Mouse (Mus musculus) neural tube, embryonic 12.5 days (tissue): Measurements from ENCODE around the gene Acsl3. TPM values are rescaled to one million over a fixed set of nuclear protein-coding genes. Genes with fewer than 3 reads are reported as not detected.

Experiments
- ATAC-seq: fragments of 200-750 bp; cut with Nextera tagmentation; 2 replicates; pipeline ENCODE4 v1.8.0; 2017; ENCODE audit warnings: low read depth, mild to moderate bottlenecking, moderate TSS enrichment, moderate library complexity; ENCODE audit not compliant: low FRiP score
- H3K27ac ChIP-seq: fragments of 300-500 bp; sonication (generic); 2 replicates; pipeline ENCODE4 v1.5.1; 2016
- H3K27me3 ChIP-seq: fragments of 300-500 bp; sonication (generic); replicated peaks from 2 replicates; pipeline ENCODE4 v1.6.1; 2016; ENCODE audit warnings: mild to moderate bottlenecking
- H3K36me3 ChIP-seq: fragments of 300-500 bp; sonication (generic); 2 replicates; pipeline ENCODE4 v1.6.1; 2016; ENCODE audit warnings: mild to moderate bottlenecking
- H3K4me1 ChIP-seq: fragments of 300-500 bp; sonication (generic); 2 replicates; pipeline ENCODE4 v1.6.1; 2016
- H3K4me2 ChIP-seq: fragments of 300-500 bp; sonication (generic); replicated peaks from 2 replicates; pipeline ENCODE4 v1.6.1; 2016; ENCODE audit warnings: mild to moderate bottlenecking
- H3K4me3 ChIP-seq: fragments of 300-500 bp; sonication (generic); 2 replicates; pipeline ENCODE4 v1.5.1; 2016
- H3K9ac ChIP-seq: fragments of 300-500 bp; sonication (generic); 2 replicates; pipeline ENCODE4 v1.6.1; 2016; ENCODE audit warnings: mild to moderate bottlenecking
- H3K9me3 ChIP-seq: fragments of 300-500 bp; sonication (generic); 2 replicates; pipeline ENCODE4 v1.6.1; 2016; ENCODE audit warnings: mild to moderate bottlenecking
- WGBS: fragments of 180-500 bp; shearing (Covaris S2); methylation state at CpG from one replicate; pipeline ENCODE4 v1.1.7; 2016; 5-methylcytosine and 5-hydroxymethylcytosine counted together
- polyA plus RNA-seq: library from polyadenylated mRNA; unstranded; fragments of >200 nt; fragmentation: Nextera tagmentation; extraction: Ambion mirVana; gene quantifications from 2 replicates; pipeline ENCODE4 v1.2.1, GENCODE M21; 2016

Acsl3 gene
- 74.3 and 82.2 TPM in 2 replicates for polyA plus RNA-seq

DNA sequence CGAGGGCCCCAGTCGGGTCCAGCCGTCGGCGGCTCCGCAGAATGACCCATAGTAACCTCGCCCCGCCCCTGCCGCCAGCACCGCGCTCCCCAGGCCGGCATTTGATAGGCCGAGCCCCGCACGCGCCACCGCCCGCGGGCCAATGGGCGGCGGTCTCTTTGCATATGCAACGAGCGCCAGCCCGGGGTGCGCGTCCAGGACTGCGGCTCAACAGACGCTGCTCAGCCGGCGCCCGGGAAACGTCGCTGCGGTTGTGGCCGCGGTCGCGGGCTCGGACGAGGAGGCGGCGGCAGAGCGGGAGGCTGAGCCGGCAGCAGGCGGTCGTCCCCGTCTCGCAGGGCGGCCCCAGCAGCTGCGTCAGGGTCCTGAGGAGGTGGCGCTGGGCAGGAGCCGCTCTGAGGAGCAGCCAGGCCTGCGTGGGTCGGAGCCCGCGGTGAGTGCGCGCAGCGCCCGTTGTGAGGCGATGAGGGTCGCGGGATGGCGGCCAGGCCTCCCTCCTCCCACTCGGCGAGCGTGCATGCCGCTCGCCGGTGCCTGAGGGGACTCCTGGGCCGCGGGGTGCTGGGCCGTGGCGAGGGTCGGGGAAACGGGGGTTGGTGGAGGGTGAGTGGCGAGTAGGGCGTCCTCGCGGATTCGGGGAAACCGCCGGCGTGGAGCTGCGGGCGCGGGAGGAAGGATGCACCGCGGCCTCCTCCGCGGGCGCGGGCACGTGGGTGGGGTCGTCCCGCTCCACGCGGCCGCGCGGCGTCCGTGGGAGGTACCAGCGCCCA, at the start of gene Acsl3, which contains the start of gene Utp14b:
TSS of gene Acsl3 (plus strand) at position 155 of the 770 bp plus-strand sequence.
TSS of gene Utp14b (plus strand) at position 368 of the 770 bp plus-strand sequence.
- Histone ChIP-seq H3K27ac (peak within 1 kb of the TSS; percentile 96), H3K4me1 (peaks cover 28% of the 10 kb centered on the region), H3K27me3 (no peaks in the 10 kb centered on the region), H3K36me3 (no peaks in the 10 kb centered on the region), H3K9ac (peak within 1 kb of the TSS; percentile 96), H3K4me3 (peak within 1 kb of the TSS; percentile 97), H3K4me2 (peak within 1 kb of the TSS; percentile 79), H3K9me3 (no peaks in the 10 kb centered on the region)
- under 1% methylated on average over 100 of the region's 104 CpGs for WGBS
- peak; percentile 100 for ATAC-seq

GRCm38 (mm10) chr1:78609134-78609907, 48.3 kb upstream of the Acsl3 start:
- H3K27me3 ChIP-seq, result no peaks in the 10 kb centered on the region
- H3K4me3 ChIP-seq, result no peak overlapping the region
- no peak for ATAC-seq
- no peak overlapping the region for H3K27ac ChIP-seq
- no peaks in the 10 kb centered on the region for H3K36me3 ChIP-seq
- no peaks in the 10 kb centered on the region for H3K4me1 ChIP-seq
- H3K4me2 ChIP-seq, result no peak overlapping the region
- WGBS, result 43% methylated on average over 12 of the region's 12 CpGs
- H3K9me3 ChIP-seq, result no peaks in the 10 kb centered on the region
- no peak overlapping the region for H3K9ac ChIP-seq

GRCm38 (mm10) chr1:78611039-78611438, 46.6 kb upstream of the Acsl3 start:
- Histone ChIP-seq H3K9ac (no peak overlapping the region), H3K4me2 (no peak overlapping the region), H3K27me3 (no peaks in the 10 kb centered on the region), H3K36me3 (no peaks in the 10 kb centered on the region), H3K27ac (no peak overlapping the region), H3K4me3 (no peak overlapping the region), H3K9me3 (no peaks in the 10 kb centered on the region), H3K4me1 (no peaks in the 10 kb centered on the region)
- WGBS, result 69% methylated on average over 4 of the region's 4 CpGs
- ATAC-seq, result no peak

DNA sequence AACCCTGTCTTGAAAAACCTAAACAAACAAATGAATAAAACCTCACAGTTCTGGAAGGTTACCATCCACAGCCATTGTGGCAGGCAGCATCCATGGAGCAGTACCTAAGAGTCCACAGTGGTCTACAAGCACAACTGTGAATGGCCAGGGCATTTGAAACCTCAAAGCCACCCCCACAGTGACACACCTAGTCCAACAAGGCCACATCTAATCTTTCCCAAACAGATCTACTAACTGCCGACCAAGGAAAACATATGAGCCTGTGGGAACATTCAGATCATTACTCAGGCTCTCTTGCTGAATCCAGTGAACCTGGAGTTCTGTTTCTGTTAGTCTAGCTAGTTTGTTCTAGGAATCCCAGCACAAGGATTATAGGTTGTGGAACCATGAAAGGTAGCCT, 44.7 kb upstream of the Acsl3 start:
- ATAC-seq, result no peak

GRCm38 (mm10) chr1:78624352-78624751, 33.3 kb upstream of the Acsl3 start:
- 90% methylated on average over 2 of the region's 2 CpGs for WGBS
- no peaks in the 10 kb centered on the region for H3K9me3 ChIP-seq
- no peaks in the 10 kb centered on the region for H3K27me3 ChIP-seq
- no peak for ATAC-seq
- no peak overlapping the region for H3K27ac ChIP-seq
- H3K4me3 ChIP-seq, result no peak overlapping the region
- H3K4me1 ChIP-seq, result no peaks in the 10 kb centered on the region
- no peak overlapping the region for H3K9ac ChIP-seq
- no peaks in the 10 kb centered on the region for H3K36me3 ChIP-seq
- H3K4me2 ChIP-seq, result no peak overlapping the region

More for the DNA sequence above, 44.7 kb upstream of the Acsl3 start:
- Histone ChIP-seq H3K27ac (no peak overlapping the region), H3K4me2 (no peak overlapping the region), H3K9me3 (no peaks in the 10 kb centered on the region), H3K9ac (no peak overlapping the region), H3K36me3 (no peaks in the 10 kb centered on the region), H3K4me1 (no peaks in the 10 kb centered on the region), H3K27me3 (no peaks in the 10 kb centered on the region), H3K4me3 (no peak overlapping the region)
- WGBS, result 92% methylated on average over 1 of the region's 1 CpGs

- no peaks in the 10 kb centered on the region for H3K9me3 ChIP-seq
- no peaks in the 10 kb centered on the region for H3K4me1 ChIP-seq
- ATAC-seq, result no peak
- H3K4me2 ChIP-seq, result no peak overlapping the region
- no peaks in the 10 kb centered on the region for H3K36me3 ChIP-seq
- 65% methylated on average over 3 of the region's 3 CpGs for WGBS
- no peak overlapping the region for H3K4me3 ChIP-seq
- no peak overlapping the region for H3K9ac ChIP-seq
- H3K27ac ChIP-seq, result no peak overlapping the region
- no peaks in the 10 kb centered on the region for H3K27me3 ChIP-seq
These were observed 23.1 kb upstream of the Acsl3 start for GRCm38 (mm10) chr1:78634486-78634885.

DNA sequence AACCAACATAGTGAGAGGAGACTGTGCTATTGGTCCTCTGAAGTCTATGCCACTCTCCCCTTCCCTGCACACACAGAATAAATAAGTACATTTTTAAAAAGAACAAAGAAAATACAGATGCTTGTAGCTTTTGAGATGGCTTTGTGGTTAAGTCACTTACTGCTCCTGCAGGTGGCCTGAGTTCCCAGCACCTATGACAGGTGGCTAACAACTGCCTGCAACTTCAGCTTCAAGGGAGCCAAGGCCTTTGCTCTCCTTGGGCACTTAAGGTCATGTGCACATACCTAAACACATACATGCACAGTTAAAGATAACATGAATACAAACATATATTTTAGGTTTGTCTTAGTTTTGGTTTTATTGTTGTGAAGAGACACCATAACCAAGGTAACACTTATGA, 16.8 kb upstream of the Acsl3 start:
- Histone ChIP-seq H3K4me3 (no peak overlapping the region), H3K9ac (no peak overlapping the region), H3K4me1 (no peaks in the 10 kb centered on the region), H3K36me3 (no peaks in the 10 kb centered on the region), H3K9me3 (no peaks in the 10 kb centered on the region), H3K4me2 (no peak overlapping the region), H3K27ac (no peak overlapping the region), H3K27me3 (no peaks in the 10 kb centered on the region)
- no peak for ATAC-seq

DNA sequence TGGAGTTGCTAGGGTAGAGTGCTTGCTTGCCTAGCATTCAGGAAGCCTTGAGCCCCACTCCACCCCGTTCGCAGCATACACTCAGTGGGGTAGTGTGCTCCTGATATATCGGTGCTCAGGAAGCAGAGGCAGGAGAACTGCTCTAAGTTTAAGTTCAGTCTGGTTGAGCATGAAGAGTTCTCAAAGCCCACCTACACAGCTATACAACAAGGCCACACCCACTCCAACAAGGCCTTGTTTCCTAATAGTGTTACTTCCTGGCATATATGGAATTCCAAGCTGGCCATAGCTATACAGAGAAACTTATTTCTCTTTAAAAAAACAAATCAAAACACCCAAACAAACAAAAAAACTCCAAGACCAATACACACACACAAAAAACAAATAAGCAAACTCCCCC, 15.8 kb upstream of the Acsl3 start:
- Histone ChIP-seq H3K4me1 (no peaks in the 10 kb centered on the region), H3K9ac (no peak overlapping the region), H3K9me3 (no peaks in the 10 kb centered on the region), H3K4me3 (no peak overlapping the region), H3K4me2 (no peak overlapping the region), H3K27ac (no peak overlapping the region), H3K36me3 (no peaks in the 10 kb centered on the region), H3K27me3 (no peaks in the 10 kb centered on the region)
- no peak for ATAC-seq
- WGBS, result 96% methylated on average over 3 of the region's 3 CpGs

GRCm38 (mm10) chr1:78642197-78642596, 15.4 kb upstream of the Acsl3 start:
- H3K4me1 ChIP-seq, result no peaks in the 10 kb centered on the region
- H3K4me3 ChIP-seq, result no peak overlapping the region
- no peak for ATAC-seq
- 83% methylated on average over 2 of the region's 2 CpGs for WGBS
- H3K9me3 ChIP-seq, result no peaks in the 10 kb centered on the region
- no peak overlapping the region for H3K4me2 ChIP-seq
- H3K27ac ChIP-seq, result no peak overlapping the region
- H3K27me3 ChIP-seq, result no peaks in the 10 kb centered on the region
- H3K36me3 ChIP-seq, result no peaks in the 10 kb centered on the region
- no peak overlapping the region for H3K9ac ChIP-seq

GRCm38 (mm10) chr1:78647317-78647885, 10.2 kb upstream of the Acsl3 start:
- no peak overlapping the region for H3K9ac ChIP-seq
- no peaks in the 10 kb centered on the region for H3K27me3 ChIP-seq
- no peak overlapping the region for H3K27ac ChIP-seq
- H3K4me3 ChIP-seq, result no peak overlapping the region
- no peaks in the 10 kb centered on the region for H3K9me3 ChIP-seq
- H3K4me1 ChIP-seq, result no peaks in the 10 kb centered on the region
- H3K36me3 ChIP-seq, result no peaks in the 10 kb centered on the region
- no peak overlapping the region for H3K4me2 ChIP-seq
- ATAC-seq, result no peak
- WGBS, result 48% methylated on average over 8 of the region's 8 CpGs

DNA sequence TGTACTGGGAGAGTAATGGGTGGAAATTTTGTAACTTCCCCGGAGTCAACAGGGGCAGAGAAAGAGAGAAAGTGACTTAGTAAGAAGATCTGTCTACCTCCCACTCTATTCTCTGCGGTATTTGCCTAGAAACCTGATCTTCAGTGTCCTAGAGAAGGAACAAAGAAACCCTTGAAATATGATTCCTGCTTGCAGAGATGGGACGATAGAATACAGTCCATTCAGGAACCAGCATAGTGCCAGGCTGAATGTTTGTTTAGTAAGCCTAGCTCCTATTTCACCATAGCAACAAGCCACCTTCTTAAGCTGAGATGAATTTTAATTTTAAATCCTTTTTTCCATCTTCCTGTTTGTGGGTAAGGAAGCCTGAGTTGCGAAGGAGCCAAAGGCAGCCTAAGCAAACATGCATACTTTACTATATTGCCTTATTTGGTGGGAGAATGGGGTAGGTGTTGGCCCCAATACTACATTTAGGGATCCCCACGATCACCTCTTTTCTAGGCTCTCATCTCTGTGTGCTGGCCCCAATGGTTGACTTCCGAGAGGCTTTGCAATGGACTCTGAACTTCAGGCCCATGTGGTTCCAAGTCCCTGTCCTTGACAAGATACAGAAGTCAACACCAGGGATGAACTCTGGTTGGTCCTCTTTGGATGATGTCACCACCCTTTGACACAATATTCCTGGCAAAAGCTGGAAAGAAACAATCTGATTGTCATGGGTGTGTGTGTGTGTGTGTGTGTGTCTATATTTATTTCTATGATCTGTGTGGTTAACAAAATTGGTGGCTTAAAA, 8.2 kb upstream of the Acsl3 start:
- H3K27me3 ChIP-seq, result no peaks in the 10 kb centered on the region
- no peak overlapping the region for H3K27ac ChIP-seq
- H3K9me3 ChIP-seq, result no peaks in the 10 kb centered on the region
- H3K4me3 ChIP-seq, result no peak overlapping the region
- no peak overlapping the region for H3K4me2 ChIP-seq
- 49% methylated on average over 6 of the region's 6 CpGs for WGBS
- no peaks in the 10 kb centered on the region for H3K4me1 ChIP-seq
- H3K9ac ChIP-seq, result no peak overlapping the region
- no peak for ATAC-seq
- H3K36me3 ChIP-seq, result no peaks in the 10 kb centered on the region

DNA sequence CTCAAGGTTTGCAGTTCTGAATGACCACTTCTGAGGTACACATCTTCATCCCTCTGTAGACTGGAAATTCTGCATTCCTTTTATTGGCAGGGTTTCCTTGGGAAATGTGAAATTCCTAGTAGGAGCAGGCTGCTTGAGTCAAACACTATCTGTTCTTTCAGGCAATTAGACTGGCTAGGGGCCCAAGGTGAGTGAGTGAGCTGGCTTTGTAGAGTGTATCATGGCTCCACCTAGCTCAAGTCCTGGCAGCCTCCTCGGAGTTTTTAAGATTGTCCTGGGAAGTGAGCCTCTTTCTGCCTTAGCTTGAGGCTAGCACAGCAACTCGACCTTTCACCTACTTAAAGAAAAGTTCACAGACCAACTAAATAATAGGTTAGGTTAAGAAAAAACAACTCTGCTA, 1.2 kb upstream of the Acsl3 start:
- Histone ChIP-seq H3K27me3 (no peaks in the 10 kb centered on the region), H3K4me1 (peaks cover 27% of the 10 kb centered on the region), H3K4me2 (no peak overlapping the region), H3K27ac (no peak overlapping the region), H3K9me3 (no peaks in the 10 kb centered on the region), H3K36me3 (no peaks in the 10 kb centered on the region), H3K9ac (no peak overlapping the region), H3K4me3 (no peak overlapping the region)
- no peak for ATAC-seq
- 8% methylated on average over 2 of the region's 2 CpGs for WGBS
